Mouse (Mus musculus) E14TG2a.4 (cell line): Measurements from ENCODE around the gene Cltrn.

ENCODE experiments used
- CTCF ChIP-seq: conservative IDR thresholded peaks from 2 replicates; pipeline ENCODE4 v1.5.1; 2014; ENCODE audit warnings: low read length
- NANOG ChIP-seq: IDR thresholded peaks from 2 replicates; pipeline ENCODE4 v1.6.1; 2014; ENCODE audit warnings: borderline replicate concordance, low read length, mixed read lengths
- POU5F1 ChIP-seq: IDR thresholded peaks from 2 replicates; pipeline ENCODE4 v1.6.1; 2014; ENCODE audit warnings: low read length, borderline replicate concordance

DNA sequence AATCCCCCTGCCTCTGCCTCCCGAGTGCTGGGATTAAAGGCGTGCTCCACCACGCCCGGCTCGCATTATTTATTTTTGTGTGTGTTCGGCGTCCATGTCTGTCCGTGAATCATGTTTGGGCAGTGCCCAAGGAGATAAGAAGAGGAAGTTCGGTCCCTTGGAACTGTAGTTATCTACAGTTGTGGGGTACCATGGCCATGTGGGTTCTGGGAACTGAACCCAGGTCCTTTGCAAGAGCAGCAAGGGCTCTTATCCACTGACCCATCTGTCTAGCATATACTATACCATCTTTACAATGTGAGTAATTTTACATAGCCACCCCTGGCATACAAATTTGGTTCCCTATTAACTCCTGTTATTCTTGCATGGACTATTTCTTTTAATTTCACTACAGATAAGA lies 6.6 kb upstream of the Cltrn start:
- TF ChIP-seq POU5F1 = no peak
- TF ChIP-seq CTCF = no peak
- no peak for TF ChIP-seq NANOG
